Mouse (Mus musculus) urinary bladder, postnatal 36 days (tissue): ENCODE results near the gene Olfr1133.
"Not testable (repeated sequence)": the region's sequence is repeated elsewhere in the genome, so short reads cannot be mapped to it uniquely, and the experiment has no call there.

Experiments used
- DNase-seq, 2 experiments: peaks; one replicate each; pipeline ENCODE4 v3.0.0; 2022; ENCODE audit warnings: low spot score in 2 of 2, mixed read lengths in 1 of 2

Olfr1133 gene

DNA sequence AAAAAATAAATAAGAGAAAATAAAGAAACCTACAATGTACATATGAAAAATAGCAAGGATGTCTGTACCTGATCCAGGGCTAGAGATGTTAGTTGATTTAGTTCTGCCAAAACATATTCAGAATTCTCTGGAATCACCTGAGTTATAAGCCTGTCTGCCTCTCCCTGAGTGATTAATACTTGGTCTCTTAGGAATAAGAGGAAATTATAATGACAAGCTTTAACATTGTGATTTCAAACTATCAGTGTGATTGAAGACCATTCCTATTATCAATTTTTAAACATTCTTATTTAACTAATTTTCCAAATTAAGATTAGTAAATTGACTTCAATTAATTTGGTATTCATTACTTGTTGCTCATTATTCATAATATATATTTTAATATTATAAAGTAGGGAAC lies at the start of gene Olfr1133:
TSS of gene Olfr1133 (minus strand) at position 101 of the 400 bp plus-strand sequence.
- DNase-seq = no peak

DNA sequence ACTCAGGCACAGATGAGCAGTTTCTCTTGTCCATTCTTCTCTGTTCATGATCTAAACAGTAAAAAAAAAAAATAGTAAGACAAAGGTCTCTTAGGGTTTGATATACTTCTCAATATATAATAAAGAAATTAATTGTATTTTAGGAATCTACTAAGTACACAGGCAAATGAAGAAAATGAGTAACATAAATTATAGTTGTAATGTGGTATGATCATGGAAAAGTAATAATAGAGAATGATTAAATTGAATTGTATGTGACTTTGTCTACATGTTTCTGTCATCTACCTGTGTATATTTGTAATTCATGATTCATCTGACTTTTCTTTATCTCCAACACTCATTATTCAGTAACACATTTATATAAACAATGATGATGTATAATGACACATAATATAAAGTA lies 46.7 kb upstream of the Olfr1133 start, which contains the start of gene Olfr1136:
TSS of gene Olfr1136 (minus strand) at position 101 of the 400 bp plus-strand sequence.
- no peak for DNase-seq

DNA sequence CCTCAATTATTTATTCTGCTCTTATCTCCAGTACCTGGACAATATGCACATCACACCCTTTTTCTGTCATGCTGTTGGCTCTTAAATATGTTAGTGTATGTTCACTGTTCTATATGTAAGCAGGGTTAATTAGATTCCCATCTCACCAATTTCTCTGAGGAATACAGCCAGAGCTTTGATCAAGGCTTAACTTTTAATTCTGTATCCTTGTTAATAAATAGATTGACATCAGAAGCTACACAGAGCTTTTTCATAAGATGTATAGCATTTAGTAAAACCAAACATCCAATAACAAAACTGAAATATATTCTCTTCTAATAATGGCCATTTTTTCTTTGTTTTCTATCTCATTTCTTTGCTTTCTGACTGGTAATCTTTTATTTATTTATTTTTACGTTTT lies 26.4 kb upstream of the Olfr1133 start, which contains the start of gene Olfr1135:
TSS of gene Olfr1135 (minus strand) at position 101 of the 400 bp plus-strand sequence.
- no peak for DNase-seq

DNA sequence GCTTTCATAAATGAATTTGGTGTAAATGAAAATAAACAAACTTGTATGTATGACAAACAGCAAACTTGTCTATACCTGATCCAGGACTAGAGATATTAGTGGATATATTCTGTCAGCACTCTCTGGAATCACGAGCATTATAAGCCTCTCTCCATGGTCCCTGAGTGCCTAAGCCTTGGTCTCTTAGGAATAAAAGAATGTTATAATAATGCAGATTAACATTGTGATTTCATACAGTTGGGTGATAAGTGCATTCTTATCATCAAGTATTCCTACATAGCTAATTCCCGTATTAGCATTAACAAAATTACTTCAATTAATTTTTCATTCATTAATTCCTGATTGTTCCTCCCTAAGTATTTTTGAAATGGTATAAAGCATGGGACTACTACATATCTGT lies 11.2 kb upstream of the Olfr1133 start, which contains the start of gene Olfr1134:
TSS of gene Olfr1134 (minus strand) at position 101 of the 400 bp plus-strand sequence.
- no peak for DNase-seq

DNA sequence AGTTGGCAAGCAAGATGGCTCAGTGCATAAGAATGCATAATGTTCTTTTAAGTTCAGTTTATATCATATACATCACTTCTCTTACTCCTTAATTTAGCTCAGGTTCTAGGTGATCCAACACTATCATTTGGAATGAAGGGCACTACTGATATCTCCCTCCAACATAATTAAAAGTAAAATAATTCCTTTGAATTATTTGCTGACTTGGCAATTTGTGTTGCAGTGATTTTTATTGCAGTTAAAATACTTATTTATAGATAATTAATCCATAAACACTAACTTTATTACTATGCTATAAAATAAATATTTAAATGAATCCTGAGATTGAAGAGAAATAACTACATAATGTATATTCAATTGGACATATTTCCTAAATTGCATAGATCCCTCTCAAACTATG lies 4.7 kb downstream of the Olfr1133 start:
- no peak for DNase-seq

DNA sequence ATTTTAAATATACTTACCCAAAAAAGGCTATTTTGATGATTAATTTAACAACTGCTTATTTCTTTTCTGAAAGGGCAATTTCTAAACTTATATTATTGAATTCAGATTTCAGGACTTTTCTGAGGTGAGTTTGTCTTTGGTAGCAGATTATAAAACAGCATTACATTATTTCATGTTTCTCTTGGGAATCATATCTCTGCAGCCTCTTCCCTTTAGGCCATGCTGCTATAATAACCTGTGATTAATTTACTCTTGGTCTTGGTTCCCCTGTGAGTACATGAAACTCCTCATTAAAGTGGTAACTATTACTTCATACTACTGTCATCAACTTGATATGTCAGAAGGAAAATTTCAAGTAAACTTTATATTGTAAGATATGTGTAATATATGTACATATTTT lies 9.7 kb downstream of the Olfr1133 start, which contains the start of gene Olfr1132:
TSS of gene Olfr1132 (minus strand) at position 101 of the 400 bp plus-strand sequence.
- DNase-seq = no peak

DNA sequence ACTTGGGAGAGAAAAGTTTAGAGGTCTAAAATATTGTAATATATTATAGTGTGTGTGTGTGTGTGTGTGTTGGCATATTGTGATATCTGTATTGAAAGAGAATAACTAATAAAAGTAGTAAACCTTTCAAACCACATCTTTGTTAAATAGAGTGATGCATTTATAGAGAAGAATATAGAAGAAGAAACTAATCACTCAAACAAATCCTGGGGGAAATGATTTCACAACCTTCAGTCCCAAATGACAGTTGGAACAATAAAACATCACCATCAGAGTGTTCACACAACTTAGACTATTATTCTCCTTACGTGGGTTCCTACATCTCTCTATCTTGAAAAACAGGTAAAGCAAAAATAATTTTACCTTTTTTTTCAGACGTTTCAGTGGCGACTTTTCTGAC lies 20.4 kb downstream of the Olfr1133 start, which contains the start of gene Olfr1131:
TSS of gene Olfr1131 (plus strand) at position 301 of the 400 bp plus-strand sequence.
- no peak for DNase-seq

DNA sequence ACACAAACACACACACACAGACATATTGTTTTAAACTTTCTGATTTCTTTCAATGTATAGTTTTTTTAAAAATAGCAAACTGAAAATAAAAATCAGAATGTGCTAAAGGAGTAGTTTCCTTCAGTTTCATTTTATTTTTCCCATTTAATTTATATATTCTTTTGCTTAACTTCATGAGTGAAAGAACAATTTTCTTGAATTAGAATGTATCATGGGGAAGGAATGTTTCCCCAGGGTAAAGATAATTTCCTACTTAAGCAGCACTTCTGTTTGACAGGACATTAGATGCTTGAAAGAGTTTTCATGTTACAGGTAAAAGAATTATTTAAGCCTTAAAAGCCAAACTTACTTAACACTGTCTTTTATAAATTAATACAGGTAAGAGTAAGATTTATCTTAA lies 41.3 kb downstream of the Olfr1133 start, which contains the start of gene Olfr1130:
TSS of gene Olfr1130 (plus strand) at position 301 of the 400 bp plus-strand sequence.
- DNase-seq = not testable (repeated sequence)
